Mouse (Mus musculus) midbrain, embryonic 11.5 days (tissue): ENCODE measurements at regions not wholly inside any gene's neighbourhood (a gene's known extent, or its start where the extent isn't known, plus 50 kb on each side); places are given as distances from the start of the nearest gene placed in this dataset.
"Not testable (repeated sequence)": the region's sequence is repeated elsewhere in the genome, so short reads cannot be mapped to it uniquely, and the experiment has no call there.

Experiments
- ATAC-seq: fragments of 200-750 bp; cut with Nextera tagmentation; 2 replicates; pipeline ENCODE4 v1.8.0; 2017; ENCODE audit warnings: moderate TSS enrichment, moderate library complexity; ENCODE audit not compliant: low FRiP score
- DNase-seq: peaks from one replicate; pipeline ENCODE4 v3.0.0; 2015; ENCODE audit warnings: low spot score; ENCODE audit errors: missing footprints
- H3K27ac ChIP-seq: fragments of 300-500 bp; sonication (generic); 2 replicates; pipeline ENCODE4 v1.5.1; 2014; ENCODE audit warnings: low read depth, low read length
- H3K27me3 ChIP-seq: fragments of 300-500 bp; sonication (generic); 2 replicates; pipeline ENCODE4 v1.6.1; 2014; ENCODE audit warnings: mild to moderate bottlenecking, low read length, moderate library complexity, mixed read lengths; ENCODE audit not compliant: control insufficient read depth, insufficient read depth
- H3K36me3 ChIP-seq: fragments of 300-500 bp; sonication (generic); 2 replicates; pipeline ENCODE4 v1.6.1; 2014; ENCODE audit warnings: mild to moderate bottlenecking, low read length, moderate library complexity, mixed read lengths; ENCODE audit not compliant: control insufficient read depth, insufficient read depth
- H3K4me1 ChIP-seq: fragments of 300-500 bp; sonication (generic); 2 replicates; pipeline ENCODE4 v1.6.1; 2014; ENCODE audit warnings: low read length; ENCODE audit not compliant: control insufficient read depth, insufficient read depth
- H3K4me2 ChIP-seq: fragments of 300-500 bp; sonication (generic); 2 replicates; pipeline ENCODE4 v1.6.1; 2014; ENCODE audit warnings: mild to moderate bottlenecking, moderate library complexity
- H3K4me3 ChIP-seq: fragments of 300-500 bp; sonication (generic); 2 replicates; pipeline ENCODE4 v1.5.1; 2014; ENCODE audit warnings: low read depth, low read length
- H3K9ac ChIP-seq: fragments of 300-500 bp; sonication (generic); 2 replicates; pipeline ENCODE4 v1.6.1; 2014; ENCODE audit warnings: low read length
- H3K9me3 ChIP-seq: fragments of 300-500 bp; sonication (generic); 2 replicates; pipeline ENCODE4 v1.6.1; 2016; ENCODE audit warnings: low read length; ENCODE audit not compliant: control insufficient read depth
- WGBS: fragments of 180-500 bp; shearing (Covaris S2); extraction: QIAGEN DNeasy Blood & Tissue Kit; methylation state at CpG from one replicate; pipeline ENCODE4 v1.1.7; 2014; 5-methylcytosine and 5-hydroxymethylcytosine counted together

GRCm38 (mm10) chr7:77200903-77201302, 971.2 kb downstream of the Agbl1 start:
- not testable (repeated sequence) for H3K4me3 ChIP-seq, H3K9ac ChIP-seq, H3K36me3 ChIP-seq, H3K9me3 ChIP-seq, H3K27me3 ChIP-seq, ATAC-seq, H3K4me2 ChIP-seq, H3K27ac ChIP-seq, H3K4me1 ChIP-seq
- peak; percentile 78 for DNase-seq
- 93% methylated on average over 2 of the region's 2 CpGs for WGBS

- Histone ChIP-seq H3K9ac (no peak overlapping the region), H3K27ac (no peak overlapping the region), H3K36me3 (no peaks in the 10 kb centered on the region), H3K4me3 (no peak overlapping the region), H3K4me2 (no peak overlapping the region), H3K27me3 (no peaks in the 10 kb centered on the region), H3K9me3 (no peaks in the 10 kb centered on the region), H3K4me1 (no peaks in the 10 kb centered on the region)
- 87% methylated on average over 3 of the region's 3 CpGs for WGBS
- DNase-seq (no peak), ATAC-seq (no peak)
These were observed 975.9 kb downstream of the Agbl1 start for GRCm38 (mm10) chr7:77205604-77206003.

GRCm38 (mm10) chr7:77249391-77249790, 1019.7 kb downstream of the Agbl1 start:
- Histone ChIP-seq H3K4me2 (no peak overlapping the region), H3K9ac (no peak overlapping the region), H3K9me3 (no peaks in the 10 kb centered on the region), H3K36me3 (no peaks in the 10 kb centered on the region), H3K4me1 (no peaks in the 10 kb centered on the region), H3K27ac (no peak overlapping the region), H3K4me3 (no peak overlapping the region), H3K27me3 (no peaks in the 10 kb centered on the region)
- DNase-seq (no peak), ATAC-seq (no peak)
- 81% methylated on average over 1 of the region's 1 CpGs for WGBS

- H3K9ac ChIP-seq = no peak overlapping the region
- no peak for ATAC-seq
- no peaks in the 10 kb centered on the region for H3K36me3 ChIP-seq
- H3K27me3 ChIP-seq = no peaks in the 10 kb centered on the region
- WGBS = 69% methylated on average over 4 of the region's 4 CpGs
- no peak overlapping the region for H3K27ac ChIP-seq
- DNase-seq = no peak
- no peak overlapping the region for H3K4me2 ChIP-seq
- no peak overlapping the region for H3K4me3 ChIP-seq
- no peaks in the 10 kb centered on the region for H3K4me1 ChIP-seq
- no peaks in the 10 kb centered on the region for H3K9me3 ChIP-seq
These were observed 1058.0 kb downstream of the Agbl1 start for GRCm38 (mm10) chr7:77287657-77288056.

- Histone ChIP-seq H3K4me2 (no peak overlapping the region), H3K4me1 (no peaks in the 10 kb centered on the region), H3K4me3 (no peak overlapping the region), H3K36me3 (no peaks in the 10 kb centered on the region), H3K9me3 (no peaks in the 10 kb centered on the region), H3K27me3 (no peaks in the 10 kb centered on the region), H3K27ac (no peak overlapping the region), H3K9ac (no peak overlapping the region)
- 22% methylated on average over 5 of the region's 5 CpGs for WGBS
- ATAC-seq (no peak), DNase-seq (no peak)
These were observed 1065.4 kb downstream of the Agbl1 start for GRCm38 (mm10) chr7:77294984-77295642.

- Histone ChIP-seq H3K36me3 (no peaks in the 10 kb centered on the region), H3K4me1 (no peaks in the 10 kb centered on the region), H3K27me3 (no peaks in the 10 kb centered on the region), H3K4me2 (no peak overlapping the region), H3K4me3 (no peak overlapping the region), H3K9me3 (no peaks in the 10 kb centered on the region), H3K27ac (no peak overlapping the region), H3K9ac (no peak overlapping the region)
- DNase-seq = no peak
- WGBS = 49% methylated on average over 3 of the region's 3 CpGs
- peak; percentile 27; the same call in 1 of the 2 replicates for ATAC-seq
These were observed 1073.5 kb downstream of the Agbl1 start for GRCm38 (mm10) chr7:77303227-77303626.

GRCm38 (mm10) chr7:77303935-77304334, 1074.2 kb downstream of the Agbl1 start:
- no peak for DNase-seq

GRCm38 (mm10) chr7:77305471-77305870, 1075.8 kb downstream of the Agbl1 start:
- Histone ChIP-seq H3K4me2 (no peak overlapping the region), H3K4me1 (no peaks in the 10 kb centered on the region), H3K9ac (no peak overlapping the region), H3K9me3 (no peaks in the 10 kb centered on the region), H3K4me3 (no peak overlapping the region), H3K27ac (no peak overlapping the region), H3K27me3 (no peaks in the 10 kb centered on the region), H3K36me3 (no peaks in the 10 kb centered on the region)
- WGBS = 82% methylated on average over 3 of the region's 3 CpGs
- ATAC-seq (no peak), DNase-seq (no peak)

More at GRCm38 (mm10) chr7:77303935-77304334, 1074.2 kb downstream of the Agbl1 start:
- WGBS = 7% methylated on average over 10 of the region's 11 CpGs
- Histone ChIP-seq H3K4me2 (no peak overlapping the region), H3K9me3 (no peaks in the 10 kb centered on the region), H3K4me1 (no peaks in the 10 kb centered on the region), H3K27ac (no peak overlapping the region), H3K36me3 (no peaks in the 10 kb centered on the region), H3K27me3 (no peaks in the 10 kb centered on the region), H3K4me3 (no peak overlapping the region), H3K9ac (no peak overlapping the region)
- ATAC-seq = no peak

GRCm38 (mm10) chr7:77311661-77312060, 1082.0 kb downstream of the Agbl1 start:
- ATAC-seq = no peak
- H3K9me3 ChIP-seq = no peaks in the 10 kb centered on the region
- H3K36me3 ChIP-seq = no peaks in the 10 kb centered on the region
- H3K4me1 ChIP-seq = no peaks in the 10 kb centered on the region
- no peak overlapping the region for H3K4me3 ChIP-seq
- no peak overlapping the region for H3K4me2 ChIP-seq
- DNase-seq = no peak
- H3K9ac ChIP-seq = no peak overlapping the region
- no peaks in the 10 kb centered on the region for H3K27me3 ChIP-seq
- 84% methylated on average over 2 of the region's 2 CpGs for WGBS
- H3K27ac ChIP-seq = no peak overlapping the region
